Mouse (Mus musculus): Measurements from ENCODE around the gene Insm2. TPM values are rescaled to one million over a fixed set of nuclear protein-coding genes. Genes with fewer than 3 reads are reported as not detected.

Insm2 gene
- polyA plus RNA-seq, 1 experiment from 2014 or later, result 0.17 TPM

DNA sequence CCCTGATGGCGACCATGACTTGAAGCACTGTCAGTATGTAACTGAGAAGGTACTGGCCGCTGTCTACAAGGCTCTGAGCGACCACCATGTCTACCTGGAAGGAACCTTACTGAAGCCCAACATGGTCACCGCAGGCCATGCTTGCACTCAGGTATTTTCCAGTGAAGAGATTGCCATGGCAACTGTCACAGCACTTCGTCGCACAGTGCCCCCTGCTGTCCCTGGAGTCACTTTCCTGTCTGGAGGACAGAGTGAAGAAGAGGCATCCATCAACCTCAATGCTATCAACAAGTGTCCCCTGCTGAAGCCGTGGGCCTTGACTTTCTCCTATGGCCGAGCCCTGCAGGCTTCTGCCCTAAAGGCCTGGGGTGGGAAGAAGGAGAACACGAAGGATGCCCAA, 33.4 kb upstream of the Insm2 start:
- Histone ChIP-seq H3K4me1 (ENCODE audit: control insufficient read depth, insufficient read depth, low read length) (no peaks in the 10 kb centered on the region), H3K27ac (ENCODE audit: low read length) (no peak overlapping the region), H3K36me3 (ENCODE audit: control insufficient read depth, insufficient read depth, low read length) (no peaks in the 10 kb centered on the region), H3K4me2 (replicated peaks; ENCODE audit: low read depth, low read length) (no peak overlapping the region), H3K4me3 (ENCODE audit: low read depth, low read length) (no peak overlapping the region), H3K9ac (replicated peaks; ENCODE audit: low read depth, low read length) (no peak overlapping the region), H3K27me3 (ENCODE audit: control insufficient read depth, insufficient read depth, low read length) (no peaks in the 10 kb centered on the region), H3K9me3 (ENCODE audit: control insufficient read depth, low read depth, low read length) (no peaks in the 10 kb centered on the region)
- no peak for ATAC-seq (ENCODE audit: insufficient number of reproducible peaks, insufficient read depth, low FRiP score, low read depth)
- WGBS, result 75% methylated on average over 9 of the region's 9 CpGs

DNA sequence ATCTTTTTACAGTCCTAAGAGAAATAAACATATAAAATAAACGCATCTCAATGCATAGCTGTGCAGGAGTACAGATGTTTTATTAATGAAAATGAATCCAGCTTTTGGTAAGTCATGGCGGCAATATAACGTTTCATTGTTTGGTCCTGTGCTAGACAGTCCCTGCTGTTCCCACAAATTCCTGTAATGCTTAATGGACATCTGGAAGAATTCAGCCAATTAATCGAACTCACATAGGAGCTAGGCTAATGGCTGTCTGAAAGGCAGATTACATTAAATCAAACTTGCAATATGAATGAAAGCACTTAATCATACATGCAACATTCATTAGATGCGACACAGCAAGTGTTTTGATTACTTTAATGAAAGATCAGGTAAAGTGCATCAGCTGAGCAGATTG, 32.4 kb upstream of the Insm2 start:
- Histone ChIP-seq H3K27me3 (ENCODE audit: control insufficient read depth, insufficient read depth, low read length) (no peaks in the 10 kb centered on the region), H3K27ac (ENCODE audit: low read length) (no peak overlapping the region), H3K4me3 (ENCODE audit: low read depth, low read length) (no peak overlapping the region), H3K4me2 (replicated peaks; ENCODE audit: low read depth, low read length) (no peak overlapping the region), H3K9ac (replicated peaks; ENCODE audit: low read depth, low read length) (no peak overlapping the region), H3K36me3 (ENCODE audit: control insufficient read depth, insufficient read depth, low read length) (no peaks in the 10 kb centered on the region), H3K9me3 (ENCODE audit: control insufficient read depth, low read depth, low read length) (no peaks in the 10 kb centered on the region), H3K4me1 (ENCODE audit: control insufficient read depth, insufficient read depth, low read length) (no peaks in the 10 kb centered on the region)
- 68% methylated on average over 5 of the region's 5 CpGs for WGBS
- no peak for ATAC-seq (ENCODE audit: insufficient number of reproducible peaks, insufficient read depth, low FRiP score, low read depth)

DNA sequence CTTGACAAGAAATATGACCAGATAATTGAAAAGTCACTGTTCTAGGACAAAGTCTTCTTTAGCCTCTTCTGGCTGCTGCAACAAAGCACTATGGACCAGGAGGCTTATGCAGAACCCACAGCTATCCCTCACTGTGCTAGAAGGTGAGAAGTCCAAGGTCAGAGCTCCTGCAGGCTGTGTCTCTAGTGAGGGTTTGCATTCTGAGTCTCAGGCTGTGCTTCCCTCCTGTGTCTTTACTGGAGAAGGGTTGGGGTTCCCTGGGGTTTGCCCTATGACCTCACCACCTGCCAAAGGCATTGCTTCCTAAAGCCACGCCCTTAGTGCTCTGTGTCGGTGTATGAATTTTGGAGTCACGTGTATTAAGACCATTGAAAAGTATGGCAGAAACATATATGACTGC, 30.8 kb upstream of the Insm2 start:
- H3K4me3 ChIP-seq (ENCODE audit: low read depth, low read length), result no peak overlapping the region
- H3K27me3 ChIP-seq (ENCODE audit: control insufficient read depth, insufficient read depth, low read length), result no peaks in the 10 kb centered on the region
- H3K4me2 ChIP-seq (replicated peaks; ENCODE audit: low read depth, low read length), result no peak overlapping the region
- no peak for ATAC-seq (ENCODE audit: insufficient number of reproducible peaks, insufficient read depth, low FRiP score, low read depth)
- H3K36me3 ChIP-seq (ENCODE audit: control insufficient read depth, insufficient read depth, low read length), result no peaks in the 10 kb centered on the region
- no peaks in the 10 kb centered on the region for H3K9me3 ChIP-seq (ENCODE audit: control insufficient read depth, low read depth, low read length)
- no peak overlapping the region for H3K27ac ChIP-seq (ENCODE audit: low read length)
- H3K9ac ChIP-seq (replicated peaks; ENCODE audit: low read depth, low read length), result no peak overlapping the region
- H3K4me1 ChIP-seq (ENCODE audit: control insufficient read depth, insufficient read depth, low read length), result no peaks in the 10 kb centered on the region
- 79% methylated on average over 3 of the region's 3 CpGs for WGBS

DNA sequence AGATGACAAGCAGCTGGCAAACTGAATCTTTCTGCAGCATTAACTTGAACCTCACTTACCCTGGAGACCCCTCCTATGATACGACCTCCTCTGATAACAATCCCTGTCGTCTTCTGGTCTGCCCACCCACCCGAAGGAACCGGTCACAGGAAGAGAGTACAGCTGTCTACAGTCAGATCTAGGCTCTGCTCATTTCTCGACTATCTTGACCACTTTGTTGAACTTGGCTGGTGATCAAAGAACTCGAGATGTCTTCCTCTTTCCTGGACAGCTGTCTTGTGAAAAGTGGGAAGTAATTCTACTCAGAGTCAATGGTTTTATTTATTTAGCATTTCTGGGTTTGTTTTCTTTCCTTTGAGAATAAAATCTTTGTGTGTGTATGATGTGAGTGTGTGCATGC, 29.6 kb upstream of the Insm2 start:
- no peak overlapping the region for H3K4me2 ChIP-seq (replicated peaks; ENCODE audit: low read depth, low read length)
- no peaks in the 10 kb centered on the region for H3K4me1 ChIP-seq (ENCODE audit: control insufficient read depth, insufficient read depth, low read length)
- H3K36me3 ChIP-seq (ENCODE audit: control insufficient read depth, insufficient read depth, low read length), result no peaks in the 10 kb centered on the region
- no peaks in the 10 kb centered on the region for H3K9me3 ChIP-seq (ENCODE audit: control insufficient read depth, low read depth, low read length)
- ATAC-seq (ENCODE audit: insufficient number of reproducible peaks, insufficient read depth, low FRiP score, low read depth), result no peak
- no peak overlapping the region for H3K9ac ChIP-seq (replicated peaks; ENCODE audit: low read depth, low read length)
- H3K27me3 ChIP-seq (ENCODE audit: control insufficient read depth, insufficient read depth, low read length), result no peaks in the 10 kb centered on the region
- H3K27ac ChIP-seq (ENCODE audit: low read length), result no peak overlapping the region
- no peak overlapping the region for H3K4me3 ChIP-seq (ENCODE audit: low read depth, low read length)
- WGBS, result 51% methylated on average over 6 of the region's 6 CpGs

DNA sequence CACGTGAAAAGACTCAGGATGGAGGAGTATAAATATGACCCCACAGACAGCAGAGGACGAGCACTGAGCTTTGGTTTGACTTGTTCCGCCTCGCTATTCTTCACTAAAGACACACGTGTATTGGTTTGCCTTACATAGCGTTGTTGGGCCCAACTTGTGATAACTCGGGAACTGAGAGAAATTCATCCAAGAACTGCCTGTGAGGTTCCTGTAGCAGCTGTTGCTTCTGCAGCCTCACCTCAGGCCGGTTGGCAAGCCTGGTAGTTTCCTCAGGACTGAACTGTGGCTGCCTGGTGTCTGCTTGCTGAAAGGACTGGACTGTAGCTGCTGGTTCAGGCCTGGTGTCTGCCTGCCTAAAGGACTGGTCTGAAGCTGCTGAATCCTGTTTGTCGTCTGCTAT, 28.6 kb upstream of the Insm2 start:
- H3K4me1 ChIP-seq (ENCODE audit: control insufficient read depth, insufficient read depth, low read length), result no peaks in the 10 kb centered on the region
- no peak for ATAC-seq (ENCODE audit: insufficient number of reproducible peaks, insufficient read depth, low FRiP score, low read depth)
- no peak overlapping the region for H3K4me3 ChIP-seq (ENCODE audit: low read depth, low read length)
- H3K9ac ChIP-seq (replicated peaks; ENCODE audit: low read depth, low read length), result no peak overlapping the region
- no peaks in the 10 kb centered on the region for H3K9me3 ChIP-seq (ENCODE audit: control insufficient read depth, low read depth, low read length)
- H3K27ac ChIP-seq (ENCODE audit: low read length), result no peak overlapping the region
- H3K27me3 ChIP-seq (ENCODE audit: control insufficient read depth, insufficient read depth, low read length), result no peaks in the 10 kb centered on the region
- WGBS, result 88% methylated on average over 9 of the region's 9 CpGs
- no peaks in the 10 kb centered on the region for H3K36me3 ChIP-seq (ENCODE audit: control insufficient read depth, insufficient read depth, low read length)
- no peak overlapping the region for H3K4me2 ChIP-seq (replicated peaks; ENCODE audit: low read depth, low read length)

DNA sequence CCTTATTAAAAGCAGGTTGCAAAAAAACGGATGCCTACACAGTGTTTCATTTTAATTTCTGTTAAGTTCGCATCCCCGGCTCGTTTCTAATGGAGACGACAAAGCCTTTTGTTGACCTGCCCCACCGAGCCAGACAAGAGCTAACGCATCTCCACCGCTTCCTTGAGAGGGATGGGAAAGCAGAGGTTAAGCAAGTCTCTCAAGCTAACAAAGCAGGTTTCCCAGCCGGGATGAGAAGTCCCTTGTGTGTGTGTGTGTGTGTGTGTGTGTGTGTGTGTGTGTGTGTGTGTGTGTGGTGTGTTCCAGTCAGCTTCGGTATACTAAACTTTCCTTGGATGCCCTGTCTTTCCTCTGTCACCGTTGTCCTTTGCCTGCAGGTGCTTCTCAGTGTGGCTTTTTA, 28.0 kb upstream of the Insm2 start:
- H3K4me3 ChIP-seq (ENCODE audit: low read depth, low read length), result no peak overlapping the region
- H3K4me1 ChIP-seq (ENCODE audit: control insufficient read depth, insufficient read depth, low read length), result no peaks in the 10 kb centered on the region
- no peak for ATAC-seq (ENCODE audit: insufficient number of reproducible peaks, insufficient read depth, low FRiP score, low read depth)
- H3K4me2 ChIP-seq (replicated peaks; ENCODE audit: low read depth, low read length), result no peak overlapping the region
- H3K9ac ChIP-seq (replicated peaks; ENCODE audit: low read depth, low read length), result no peak overlapping the region
- H3K27me3 ChIP-seq (ENCODE audit: control insufficient read depth, insufficient read depth, low read length), result no peaks in the 10 kb centered on the region
- H3K27ac ChIP-seq (ENCODE audit: low read length), result no peak overlapping the region
- H3K9me3 ChIP-seq (ENCODE audit: control insufficient read depth, low read depth, low read length), result no peaks in the 10 kb centered on the region
- 80% methylated on average over 11 of the region's 11 CpGs for WGBS
- no peaks in the 10 kb centered on the region for H3K36me3 ChIP-seq (ENCODE audit: control insufficient read depth, insufficient read depth, low read length)

DNA sequence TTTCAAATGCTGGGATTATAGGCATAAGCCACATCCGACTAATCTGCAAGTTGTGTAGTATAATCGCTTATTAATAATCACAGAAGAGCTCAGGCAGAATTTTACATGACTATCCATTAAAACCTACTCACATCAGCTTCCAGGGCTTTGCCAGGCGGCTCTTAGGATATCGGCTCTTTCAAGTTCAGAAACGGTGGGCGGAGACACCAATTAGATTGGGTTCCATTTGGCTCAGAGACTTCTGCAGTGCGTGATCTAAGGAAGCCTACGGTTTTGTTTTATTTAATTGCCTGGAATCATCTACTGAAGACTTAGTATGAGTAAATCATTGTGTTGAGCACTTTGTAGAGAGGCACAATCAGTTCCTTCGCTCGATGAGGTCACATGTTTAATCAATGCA, 27.6 kb upstream of the Insm2 start:
- Histone ChIP-seq H3K36me3 (ENCODE audit: control insufficient read depth, insufficient read depth, low read length) (no peaks in the 10 kb centered on the region), H3K27ac (ENCODE audit: low read length) (no peak overlapping the region), H3K4me3 (ENCODE audit: low read depth, low read length) (no peak overlapping the region), H3K4me1 (ENCODE audit: control insufficient read depth, insufficient read depth, low read length) (no peaks in the 10 kb centered on the region), H3K9ac (replicated peaks; ENCODE audit: low read depth, low read length) (no peak overlapping the region), H3K27me3 (ENCODE audit: control insufficient read depth, insufficient read depth, low read length) (no peaks in the 10 kb centered on the region), H3K4me2 (replicated peaks; ENCODE audit: low read depth, low read length) (no peak overlapping the region), H3K9me3 (ENCODE audit: control insufficient read depth, low read depth, low read length) (no peaks in the 10 kb centered on the region)
- ATAC-seq (ENCODE audit: insufficient number of reproducible peaks, insufficient read depth, low FRiP score, low read depth), result no peak
- WGBS, result 83% methylated on average over 10 of the region's 10 CpGs

DNA sequence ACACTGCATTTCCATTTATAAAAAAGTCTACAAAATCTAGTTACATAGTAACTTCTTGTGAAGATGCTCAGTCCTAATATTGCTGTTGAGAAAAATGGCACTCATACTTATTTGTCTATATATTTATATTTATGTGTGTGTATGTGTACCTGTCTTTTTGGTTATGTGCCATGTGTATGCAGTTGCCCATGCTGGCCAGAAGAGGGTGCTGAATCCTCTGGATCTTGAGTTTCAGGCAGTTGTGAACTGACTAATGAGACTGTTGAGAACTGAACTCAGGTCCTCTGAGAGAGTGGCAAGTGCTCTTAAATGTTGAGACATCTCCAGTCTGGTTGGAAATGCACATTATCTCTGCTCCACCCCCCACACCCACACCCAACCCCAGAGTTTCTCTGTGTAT, 26.1 kb upstream of the Insm2 start:
- H3K9ac ChIP-seq (replicated peaks; ENCODE audit: low read depth, low read length), result no peak overlapping the region
- no peak overlapping the region for H3K4me3 ChIP-seq (ENCODE audit: low read depth, low read length)
- H3K27ac ChIP-seq (ENCODE audit: low read length), result no peak overlapping the region
- no peaks in the 10 kb centered on the region for H3K36me3 ChIP-seq (ENCODE audit: control insufficient read depth, insufficient read depth, low read length)
- H3K4me1 ChIP-seq (ENCODE audit: control insufficient read depth, insufficient read depth, low read length), result no peaks in the 10 kb centered on the region
- no peaks in the 10 kb centered on the region for H3K9me3 ChIP-seq (ENCODE audit: control insufficient read depth, low read depth, low read length)
- no peaks in the 10 kb centered on the region for H3K27me3 ChIP-seq (ENCODE audit: control insufficient read depth, insufficient read depth, low read length)
- no peak for ATAC-seq (ENCODE audit: insufficient number of reproducible peaks, insufficient read depth, low FRiP score, low read depth)
- H3K4me2 ChIP-seq (replicated peaks; ENCODE audit: low read depth, low read length), result no peak overlapping the region

DNA sequence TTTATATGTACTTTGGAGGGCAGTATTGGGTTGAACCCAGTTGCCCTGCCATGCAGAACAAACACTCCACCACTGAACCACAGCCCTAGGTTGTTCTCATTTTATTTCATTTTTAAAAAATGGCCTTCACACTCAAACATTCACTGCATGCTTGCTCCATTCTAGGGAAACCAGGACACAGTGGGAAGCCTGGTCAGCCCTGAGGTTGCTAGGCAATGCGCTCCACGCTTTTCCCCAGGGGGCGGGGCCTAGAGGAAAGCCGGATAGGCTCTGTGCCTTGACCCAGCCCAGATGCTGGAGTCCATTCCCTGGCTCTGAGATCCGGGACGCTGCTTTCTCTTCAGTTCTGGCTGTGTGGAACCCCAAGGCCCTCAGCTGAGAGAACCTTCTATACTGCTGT, 25.4 kb upstream of the Insm2 start:
- no peak overlapping the region for H3K9ac ChIP-seq (replicated peaks; ENCODE audit: low read depth, low read length)

More for the DNA sequence above, 25.4 kb upstream of the Insm2 start:
- H3K27me3 ChIP-seq (ENCODE audit: control insufficient read depth, insufficient read depth, low read length), result no peaks in the 10 kb centered on the region
- no peak for ATAC-seq (ENCODE audit: insufficient number of reproducible peaks, insufficient read depth, low FRiP score, low read depth)
- H3K4me3 ChIP-seq (ENCODE audit: low read depth, low read length), result no peak overlapping the region
- H3K9me3 ChIP-seq (ENCODE audit: control insufficient read depth, low read depth, low read length), result no peaks in the 10 kb centered on the region
- H3K36me3 ChIP-seq (ENCODE audit: control insufficient read depth, insufficient read depth, low read length), result no peaks in the 10 kb centered on the region
- no peaks in the 10 kb centered on the region for H3K4me1 ChIP-seq (ENCODE audit: control insufficient read depth, insufficient read depth, low read length)
- 7% methylated on average over 6 of the region's 6 CpGs for WGBS
- H3K27ac ChIP-seq (ENCODE audit: low read length), result no peak overlapping the region
- H3K4me2 ChIP-seq (replicated peaks; ENCODE audit: low read depth, low read length), result no peak overlapping the region

Measured in stomach, embryonic 14.5 days (tissue).